Mouse (Mus musculus) left cerebral cortex, adult 2 months (tissue): ENCODE measurements at regions not wholly inside any gene's neighbourhood (a gene's known extent, or its start where the extent isn't known, plus 50 kb on each side); places are given as distances from the start of the nearest gene placed in this dataset.

ENCODE experiments used
- DNase-seq, 2 experiments: peaks; one replicate each; pipeline ENCODE4 v3.0.0; 2021 to 2022; ENCODE audit warnings: low spot score in 2 of 2, mixed read lengths in 1 of 2; ENCODE audit errors: extremely low spot score in 1 of 2
- H3K27ac ChIP-seq: fragments of 200-600 bp; 2 replicates; pipeline ENCODE4 v1.8.1; 2022
- H3K4me3 ChIP-seq: fragments of 200-600 bp; 2 replicates; pipeline ENCODE4 v1.8.1; 2022
- CTCF ChIP-seq: fragments of 200-600 bp; IDR thresholded peaks from 2 replicates; pipeline ENCODE4 v1.8.1; 2022; ENCODE audit warnings: antibody characterized with exemption, mild to moderate bottlenecking, moderate library complexity
- intact Hi-C: fragments of 180-260 bp; cut with DNase I; formaldehyde crosslinking; loops from one replicate; pipeline ENCODE4 v1.15.1; 2025

GRCm38 (mm10) chr8:125367374-125367773 is 202.2 kb downstream of the Sipa1l2 start:
- intact Hi-C loops = no loop called here
- Histone ChIP-seq H3K4me3 (no peak overlapping the region), H3K27ac (no peak overlapping the region)
- no peak for DNase-seq
- TF ChIP-seq CTCF = no peak

DNA sequence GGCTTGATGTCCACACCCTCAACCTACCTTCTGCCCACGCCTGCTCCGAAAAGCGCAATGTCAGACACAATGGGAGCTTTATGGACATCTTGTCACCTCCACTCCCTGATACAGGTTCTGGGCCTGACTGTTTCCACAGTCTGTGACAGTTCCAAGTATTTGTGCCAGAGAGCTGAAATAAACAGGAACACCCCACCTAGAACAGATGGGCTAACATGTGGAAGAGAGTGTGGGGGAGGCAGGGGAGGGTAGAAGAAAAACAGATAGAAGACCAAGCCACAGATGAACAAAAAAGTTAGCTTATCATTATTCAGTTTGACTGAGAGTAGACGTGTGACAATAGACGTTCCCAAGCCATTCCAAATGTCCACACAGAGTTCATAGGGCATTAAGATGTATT is 204.6 kb downstream of the Sipa1l2 start:
- H3K4me3 ChIP-seq = no peak overlapping the region
- no peak overlapping the region for H3K27ac ChIP-seq
- TF ChIP-seq CTCF = no peak
- peak; percentile 25 to 39 for DNase-seq
- intact Hi-C loops = no loop called here

GRCm38 (mm10) chr8:125359456-125359855 is 210.2 kb downstream of the Sipa1l2 start:
- intact Hi-C loops = no loop called here
- no peak for DNase-seq
- Histone ChIP-seq H3K27ac (no peak overlapping the region), H3K4me3 (no peak overlapping the region)
- no peak for TF ChIP-seq CTCF

- TF ChIP-seq CTCF = no peak
- no peak for DNase-seq
- intact Hi-C loops = no loop called here
- Histone ChIP-seq H3K4me3 (no peak overlapping the region), H3K27ac (no peak overlapping the region)
These were observed 211.8 kb downstream of the Sipa1l2 start for GRCm38 (mm10) chr8:125357759-125358158.

- TF ChIP-seq CTCF = no peak
- Histone ChIP-seq H3K27ac (no peak overlapping the region), H3K4me3 (no peak overlapping the region)
- intact Hi-C loops = no loop called here
- DNase-seq = no peak
These were observed 214.5 kb downstream of the Sipa1l2 start for GRCm38 (mm10) chr8:125355059-125355509.

DNA sequence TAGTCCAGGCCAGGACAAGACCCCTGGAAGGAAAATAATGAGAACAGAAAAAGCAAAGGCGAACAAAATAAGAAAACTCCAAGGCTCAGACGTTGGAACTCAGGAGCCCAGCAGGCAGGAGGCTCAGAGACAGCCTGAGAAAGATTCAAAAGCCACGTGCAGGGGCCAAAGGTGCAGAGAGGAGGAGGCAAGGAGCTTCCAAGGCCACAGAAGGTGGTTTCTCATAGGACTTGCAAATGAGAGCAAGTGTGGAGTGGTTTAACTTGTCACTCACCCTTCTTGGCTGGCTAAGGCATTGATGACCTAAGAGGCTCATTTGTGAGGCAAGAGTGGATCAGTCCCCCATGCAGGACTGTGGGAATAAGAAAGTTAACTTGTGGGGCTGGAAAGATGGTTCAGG is 217.3 kb downstream of the Sipa1l2 start:
- no peak overlapping the region for H3K4me3 ChIP-seq
- intact Hi-C loops = no loop called here
- TF ChIP-seq CTCF = no peak
- DNase-seq = no peak
- no peak overlapping the region for H3K27ac ChIP-seq

- DNase-seq = no peak
- intact Hi-C loops = no loop called here
- H3K27ac ChIP-seq = no peak overlapping the region
- no peak for TF ChIP-seq CTCF
- no peak overlapping the region for H3K4me3 ChIP-seq
These were observed 218.0 kb downstream of the Sipa1l2 start for GRCm38 (mm10) chr8:125351486-125352032.

GRCm38 (mm10) chr8:125349290-125350025 is 220.2 kb downstream of the Sipa1l2 start:
- no peak for DNase-seq
- no peak for TF ChIP-seq CTCF
- intact Hi-C loops = no loop called here
- H3K27ac ChIP-seq = no peak overlapping the region
- no peak overlapping the region for H3K4me3 ChIP-seq

DNA sequence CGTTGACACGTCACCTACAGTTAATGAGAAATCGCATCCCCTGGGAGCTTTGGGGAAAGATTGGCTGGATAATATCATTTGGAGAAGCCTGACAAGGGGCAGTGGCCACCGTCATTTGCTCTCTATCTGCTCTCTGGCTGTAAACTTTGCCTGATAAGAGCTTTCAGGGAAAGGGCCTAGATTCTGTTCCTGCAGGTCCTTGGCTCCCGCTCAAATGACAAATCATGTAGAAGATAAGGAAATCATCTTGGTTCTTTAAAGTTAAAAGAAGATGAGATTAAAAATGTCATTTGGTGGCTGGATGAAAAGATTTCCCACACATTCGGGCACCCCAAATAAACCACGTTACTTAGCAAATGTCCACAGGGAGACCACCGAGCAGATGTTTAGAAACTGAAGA is 223.4 kb downstream of the Sipa1l2 start:
- intact Hi-C loops = no loop called here
- no peak for TF ChIP-seq CTCF
- H3K27ac ChIP-seq = no peak overlapping the region
- no peak overlapping the region for H3K4me3 ChIP-seq
- DNase-seq = no peak

DNA sequence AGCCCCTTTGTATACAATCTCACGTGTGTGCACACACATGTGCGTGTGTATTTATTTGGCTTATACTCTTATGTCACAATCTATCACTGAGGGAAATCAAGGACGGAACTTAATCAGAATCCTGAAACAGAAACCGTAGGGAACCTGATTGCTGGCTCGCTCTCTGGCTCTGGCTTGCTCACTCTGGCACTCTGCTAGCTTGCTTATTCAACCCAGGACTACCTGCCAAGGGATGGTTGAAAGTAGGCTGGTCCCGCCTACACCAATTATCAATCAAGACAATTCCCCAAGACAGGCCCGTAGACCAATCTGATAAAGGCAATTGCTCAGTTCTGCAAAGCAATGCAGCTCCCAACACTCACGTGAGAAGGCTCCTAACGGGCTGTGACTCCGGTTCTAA is 224.0 kb downstream of the Sipa1l2 start:
- no peak overlapping the region for H3K4me3 ChIP-seq
- TF ChIP-seq CTCF = no peak
- no peak overlapping the region for H3K27ac ChIP-seq
- DNase-seq = no peak
- intact Hi-C loops = no loop called here

DNA sequence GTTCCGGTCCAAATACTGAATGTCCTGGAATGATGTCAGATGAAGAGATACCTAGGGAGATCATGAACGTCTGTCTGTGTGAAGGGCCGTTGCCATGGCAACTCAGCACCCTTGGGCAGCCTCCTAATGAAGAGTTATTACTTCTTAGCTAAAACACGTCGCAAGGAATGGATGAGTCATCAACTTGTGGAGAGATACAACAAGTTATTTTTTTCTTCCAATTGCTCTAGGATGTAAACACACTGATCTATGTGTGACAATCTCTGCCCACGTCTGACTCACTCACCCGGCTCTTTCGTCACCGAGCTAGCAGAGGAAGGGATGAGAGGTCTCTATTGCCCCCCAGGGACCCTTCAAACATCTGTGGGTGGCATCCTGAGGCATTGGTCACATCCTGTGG is 225.7 kb downstream of the Sipa1l2 start:
- H3K27ac ChIP-seq = peak overlapping the region; percentile 28; the same call in 1 of the 2 replicates
- DNase-seq = peak; percentile 35 to 50
- intact Hi-C loops = no loop called here
- H3K4me3 ChIP-seq = no peak overlapping the region
- TF ChIP-seq CTCF = no peak

DNA sequence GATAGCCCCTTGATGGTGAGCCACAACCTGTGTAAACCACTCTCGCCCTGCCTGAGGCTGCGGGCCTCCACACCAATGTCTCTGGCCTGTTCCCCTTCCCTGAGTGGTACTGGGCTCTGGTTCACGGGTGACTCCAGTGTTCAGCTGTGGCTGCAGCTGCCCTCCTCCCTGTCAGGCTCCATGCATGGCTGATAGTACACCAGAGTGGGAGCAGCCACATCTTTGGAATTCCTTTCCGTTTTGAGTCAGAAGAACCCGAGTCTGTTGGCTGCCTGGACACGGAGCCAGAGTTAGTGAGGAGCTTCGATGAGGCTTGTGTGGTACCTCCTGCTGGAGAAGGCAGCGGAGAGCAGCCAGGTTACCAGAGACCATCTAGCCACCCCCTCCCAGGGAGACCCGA is 227.1 kb downstream of the Sipa1l2 start:
- no peak for DNase-seq
- no peak overlapping the region for H3K27ac ChIP-seq
- intact Hi-C loops = no loop called here
- no peak overlapping the region for H3K4me3 ChIP-seq
- no peak for TF ChIP-seq CTCF

DNA sequence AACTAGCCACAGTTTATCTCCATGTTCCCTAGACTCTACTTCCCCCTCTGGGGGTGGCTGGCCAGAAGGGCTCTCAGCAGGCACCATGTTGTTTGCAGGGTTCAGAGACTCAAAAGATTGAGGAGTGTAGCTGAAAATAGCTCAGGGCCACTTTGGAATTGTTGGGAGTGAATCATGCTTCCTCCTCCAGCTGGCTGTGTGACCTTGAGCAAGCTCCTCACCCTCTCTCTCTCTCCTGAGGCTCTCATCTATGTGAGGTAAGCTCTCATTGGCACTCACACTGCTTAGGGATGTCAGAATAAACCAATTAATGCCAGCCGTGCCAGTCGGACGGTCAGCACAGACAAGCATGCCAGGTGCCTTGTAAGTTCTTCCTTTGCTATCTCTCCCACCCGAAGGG is 228.0 kb downstream of the Sipa1l2 start:
- no peak overlapping the region for H3K27ac ChIP-seq
- no peak for DNase-seq
- TF ChIP-seq CTCF = no peak
- no peak overlapping the region for H3K4me3 ChIP-seq
- intact Hi-C loops = no loop called here
